Mouse (Mus musculus) embryonic facial prominence, embryonic 12.5 days (tissue): Measurements from ENCODE around the gene Prrt1. TPM values are rescaled to one million over a fixed set of nuclear protein-coding genes. Genes with fewer than 3 reads are reported as not detected.

Source experiments
- ATAC-seq: fragments of 200-750 bp; cut with Nextera tagmentation; 2 replicates; pipeline ENCODE4 v1.8.0; 2017; ENCODE audit not compliant: insufficient number of reproducible peaks, insufficient read depth, low FRiP score, low TSS enrichment
- H3K27ac ChIP-seq: fragments of 300-500 bp; sonication (generic); 2 replicates; pipeline ENCODE4 v1.5.1; 2016; ENCODE audit warnings: mild to moderate bottlenecking
- H3K27me3 ChIP-seq: fragments of 300-500 bp; sonication (generic); 2 replicates; pipeline ENCODE4 v1.6.1; 2016; ENCODE audit warnings: mild to moderate bottlenecking, moderate library complexity
- H3K36me3 ChIP-seq: fragments of 300-500 bp; sonication (generic); 2 replicates; pipeline ENCODE4 v1.6.1; 2016; ENCODE audit warnings: mild to moderate bottlenecking
- H3K4me1 ChIP-seq: fragments of 300-500 bp; sonication (generic); 2 replicates; pipeline ENCODE4 v1.6.1; 2016
- H3K4me2 ChIP-seq: fragments of 300-500 bp; sonication (generic); replicated peaks from 2 replicates; pipeline ENCODE4 v1.6.1; 2016; ENCODE audit warnings: mild to moderate bottlenecking, moderate library complexity
- H3K4me3 ChIP-seq: fragments of 300-500 bp; sonication (generic); 2 replicates; pipeline ENCODE4 v1.5.1; 2016; ENCODE audit warnings: mild to moderate bottlenecking
- H3K9ac ChIP-seq: fragments of 300-500 bp; sonication (generic); 2 replicates; pipeline ENCODE4 v1.6.1; 2016; ENCODE audit warnings: mild to moderate bottlenecking, moderate library complexity
- H3K9me3 ChIP-seq: fragments of 300-500 bp; sonication (generic); 2 replicates; pipeline ENCODE4 v1.6.1; 2016; ENCODE audit warnings: mild to moderate bottlenecking, moderate library complexity
- WGBS: fragments of 180-500 bp; shearing (Covaris S2); methylation state at CpG from one replicate; pipeline ENCODE4 v1.1.7; 2016; 5-methylcytosine and 5-hydroxymethylcytosine counted together
- polyA plus RNA-seq: library from polyadenylated mRNA; unstranded; fragments of >200 nt; fragmentation: Nextera tagmentation; extraction: Ambion mirVana; gene quantifications from 2 replicates; pipeline ENCODE4 v1.2.1, GENCODE M21; 2016

Prrt1 gene
- polyA plus RNA-seq, 1 experiment from 2014 or later, result 0.56 TPM

DNA sequence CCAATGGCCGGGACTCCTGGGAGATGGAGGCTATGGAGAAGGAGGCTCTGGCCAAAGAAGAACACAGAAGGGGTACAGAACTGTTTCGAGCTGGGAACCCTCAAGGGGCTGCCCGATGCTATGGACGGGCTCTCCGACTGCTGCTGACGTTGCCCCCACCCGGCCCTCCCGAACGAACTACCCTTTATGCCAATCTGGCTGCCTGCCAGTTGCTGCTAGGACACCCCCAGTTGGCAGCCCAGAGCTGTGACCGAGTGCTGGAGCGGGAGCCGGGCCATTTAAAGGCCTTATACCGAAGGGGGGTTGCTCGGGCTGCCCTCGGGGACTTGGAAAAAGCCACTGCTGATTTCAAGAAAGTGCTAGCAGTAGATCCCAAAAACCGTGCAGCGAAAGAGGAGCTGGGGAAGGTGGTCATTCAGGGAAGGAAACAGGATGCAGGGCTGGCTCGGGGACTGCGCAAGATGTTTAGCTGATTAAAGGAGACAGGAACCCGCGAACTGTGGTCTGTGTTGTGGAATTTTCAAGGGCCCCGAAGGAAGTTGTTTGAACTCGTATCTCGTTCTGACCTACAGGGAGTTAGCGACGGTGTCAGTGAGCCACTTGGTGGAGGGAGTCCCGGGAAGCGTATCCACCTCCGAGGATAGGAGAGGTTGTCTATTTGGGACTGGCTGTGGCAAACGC is 16.6 kb downstream of the Prrt1 start:
- no peaks in the 10 kb centered on the region for H3K27me3 ChIP-seq
- no peak overlapping the region for H3K27ac ChIP-seq
- ATAC-seq, result no peak
- peak overlapping the region; percentile 67; the same call in 1 of the 2 replicates for H3K4me3 ChIP-seq
- H3K4me1 ChIP-seq, result peaks cover 34% of the 10 kb centered on the region
- peak overlapping the region; percentile 76 for H3K4me2 ChIP-seq
- 89% methylated on average over 30 of the region's 30 CpGs for WGBS
- H3K9me3 ChIP-seq, result no peaks in the 10 kb centered on the region
- peaks cover 21% of the 10 kb centered on the region for H3K36me3 ChIP-seq
- no peak overlapping the region; the same call in 1 of the 2 replicates for H3K9ac ChIP-seq

DNA sequence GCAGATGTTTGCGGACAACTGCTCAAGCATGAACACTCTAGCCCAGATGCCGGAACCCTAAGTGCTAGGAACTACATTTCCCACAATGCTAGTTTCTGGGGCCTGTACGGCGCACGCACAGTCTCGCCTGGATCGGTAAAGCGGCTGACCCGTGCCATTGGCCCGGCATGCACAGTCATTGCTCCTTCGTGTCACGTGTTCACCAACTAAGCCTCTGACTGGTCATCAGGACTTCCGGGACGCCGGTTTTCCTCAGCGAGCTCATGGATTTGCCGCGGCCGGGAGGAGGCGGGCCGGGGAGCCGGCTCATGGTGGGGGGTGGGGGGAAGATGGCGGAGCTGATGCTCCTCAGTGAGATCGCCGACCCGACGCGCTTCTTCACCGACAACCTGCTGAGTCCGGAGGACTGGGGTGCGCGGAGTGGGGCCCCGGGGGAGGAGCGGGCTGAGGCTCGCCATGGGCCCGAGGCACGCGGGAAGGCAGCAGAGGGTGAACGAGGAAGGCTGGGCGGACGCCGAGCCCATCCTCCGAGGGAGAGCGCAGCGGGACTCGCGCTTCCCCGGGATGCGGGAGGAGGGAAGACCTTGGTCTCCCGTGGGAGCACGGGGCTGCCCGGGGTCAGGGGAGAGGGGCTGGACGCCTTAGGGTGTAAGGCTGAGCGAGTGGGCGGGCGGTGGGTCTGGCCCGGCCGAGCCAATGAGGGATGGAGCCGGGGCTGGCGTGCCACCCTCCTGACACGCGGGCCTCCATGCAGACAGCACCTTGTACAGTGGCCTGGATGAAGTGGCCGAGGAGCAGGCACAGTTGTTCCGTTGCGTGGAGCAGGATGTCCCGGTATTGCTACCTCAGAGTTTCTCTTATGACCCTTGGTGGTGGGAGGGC is 17.8 kb downstream of the Prrt1 start, which contains the start of gene Atf6b:
Gene Atf6b, plus strand, starts transcription at position 241 of the 882 bp plus-strand sequence.
- Histone ChIP-seq H3K4me3 (peak within 1 kb of the TSS; percentile 98), H3K4me1 (peaks cover 26% of the 10 kb centered on the region), H3K9ac (peak within 1 kb of the TSS; percentile 91), H3K27ac (peak within 1 kb of the TSS; percentile 79), H3K27me3 (no peaks in the 10 kb centered on the region), H3K4me2 (peak within 1 kb of the TSS; percentile 90), H3K36me3 (peaks cover 33% of the 10 kb centered on the region), H3K9me3 (no peaks in the 10 kb centered on the region)
- ATAC-seq, result peak; percentile 95
- 1% methylated on average over 65 of the region's 66 CpGs for WGBS

DNA sequence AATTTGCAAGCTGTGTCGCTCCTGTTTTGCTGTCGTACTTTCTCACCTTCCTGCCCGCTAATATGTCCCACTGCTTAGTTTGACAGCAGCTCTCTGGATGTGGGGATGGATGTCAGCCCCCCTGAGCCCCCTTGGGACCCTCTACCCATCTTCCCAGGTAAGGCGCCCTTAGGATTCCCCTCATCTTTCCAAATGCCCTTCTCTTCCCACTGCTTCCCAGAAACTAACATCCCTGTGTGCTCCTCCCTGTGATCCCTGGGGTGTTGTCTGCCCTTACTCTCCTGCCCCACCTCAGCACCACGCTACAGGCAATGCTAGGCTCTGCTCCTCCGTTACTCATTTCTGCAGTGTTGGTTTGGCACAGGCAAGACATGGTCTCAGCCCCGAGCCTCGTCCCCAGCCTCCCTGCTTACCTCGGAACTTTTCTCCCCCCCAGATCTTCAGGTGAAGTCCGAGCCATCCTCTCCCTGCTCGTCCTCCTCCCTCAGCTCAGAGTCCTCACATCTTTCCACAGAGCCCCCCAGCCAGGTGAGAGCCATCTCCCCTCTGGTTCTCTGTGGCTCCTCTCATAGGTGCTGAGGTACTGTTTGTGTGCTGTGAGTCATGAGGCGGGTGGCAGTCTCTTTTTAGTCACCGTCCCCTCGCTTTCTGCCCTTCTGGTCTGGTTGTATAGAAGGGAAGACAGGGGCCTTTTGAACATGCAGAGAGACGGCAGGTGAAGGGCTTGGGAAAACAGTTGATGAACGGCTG is 19.0 kb downstream of the Prrt1 start:
- Histone ChIP-seq H3K9me3 (no peaks in the 10 kb centered on the region), H3K4me3 (peak overlapping the region; percentile 98), H3K36me3 (peaks cover 44% of the 10 kb centered on the region), H3K4me1 (peaks cover 26% of the 10 kb centered on the region), H3K27ac (no peak overlapping the region), H3K27me3 (no peaks in the 10 kb centered on the region), H3K9ac (peak overlapping the region; percentile 91), H3K4me2 (peak overlapping the region; percentile 90)
- 76% methylated on average over 16 of the region's 16 CpGs for WGBS
- no peak for ATAC-seq

DNA sequence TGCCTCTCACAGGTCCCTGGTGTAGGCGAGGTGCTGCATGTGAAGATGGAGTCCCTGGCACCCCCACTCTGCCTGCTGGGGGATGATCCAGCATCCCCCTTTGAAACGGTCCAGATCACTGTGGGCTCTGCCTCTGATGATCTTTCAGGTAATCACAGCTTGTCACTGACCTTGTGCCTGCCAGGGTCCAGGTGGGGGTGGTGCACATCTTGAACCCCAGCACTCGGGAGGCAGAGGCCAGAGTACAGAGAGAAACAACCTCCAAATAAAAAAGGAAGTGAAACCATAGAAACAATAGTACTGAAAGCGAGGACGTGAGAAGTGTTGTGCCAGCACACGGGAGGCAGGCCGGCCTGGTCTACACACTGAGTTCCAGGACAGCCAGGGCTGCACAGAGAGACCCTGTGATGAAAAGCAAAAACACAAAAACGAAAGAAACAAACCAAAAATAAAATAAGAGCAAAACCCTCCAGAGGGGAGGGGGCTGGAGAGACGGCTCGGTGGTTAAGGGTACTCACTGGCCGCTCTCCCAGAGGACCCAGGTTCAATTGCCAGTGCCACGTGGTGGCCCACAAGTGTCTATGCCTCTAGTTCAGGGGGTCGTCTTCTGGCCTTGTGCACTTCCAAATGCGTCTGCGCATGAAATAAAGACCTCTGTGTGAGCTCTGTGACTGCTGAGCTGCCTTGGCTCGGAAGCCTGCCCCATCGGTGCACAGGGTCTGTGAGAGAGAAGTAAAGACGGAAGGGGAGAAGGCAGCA is 20.0 kb downstream of the Prrt1 start:
- Histone ChIP-seq H3K27ac (no peak overlapping the region), H3K4me3 (no peak overlapping the region), H3K36me3 (peaks cover 51% of the 10 kb centered on the region), H3K9ac (no peak overlapping the region), H3K4me1 (peaks cover 25% of the 10 kb centered on the region), H3K9me3 (no peaks in the 10 kb centered on the region), H3K27me3 (no peaks in the 10 kb centered on the region), H3K4me2 (no peak overlapping the region)
- WGBS, result 84% methylated on average over 18 of the region's 18 CpGs
- no peak for ATAC-seq

DNA sequence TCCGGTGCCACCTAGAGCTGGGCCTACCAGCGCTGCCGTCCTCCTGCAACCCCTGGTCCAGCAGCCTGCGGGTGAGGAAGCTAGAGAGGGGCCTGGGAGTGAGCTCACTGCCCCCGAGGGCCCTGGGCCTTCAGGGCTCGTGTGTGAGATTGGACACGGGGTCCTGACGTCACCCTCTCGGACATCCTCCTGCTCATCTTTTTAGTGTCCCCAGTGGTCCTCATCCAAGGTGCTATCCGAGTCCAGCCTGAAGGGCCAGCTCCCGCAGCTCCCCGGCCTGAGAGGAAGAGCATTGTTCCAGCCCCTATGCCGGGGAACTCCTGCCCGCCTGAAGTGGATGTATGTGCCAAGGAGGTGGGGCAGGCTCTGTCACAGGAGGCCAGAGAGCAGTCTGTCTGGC is 21.4 kb downstream of the Prrt1 start:
- WGBS, result 92% methylated on average over 14 of the region's 14 CpGs
- Histone ChIP-seq H3K9ac (no peak overlapping the region; the same call in 1 of the 2 replicates), H3K9me3 (no peaks in the 10 kb centered on the region), H3K27me3 (no peaks in the 10 kb centered on the region), H3K4me2 (no peak overlapping the region), H3K4me1 (peaks cover 15% of the 10 kb centered on the region), H3K36me3 (peaks cover 55% of the 10 kb centered on the region), H3K4me3 (no peak overlapping the region), H3K27ac (no peak overlapping the region)
- ATAC-seq, result no peak

DNA sequence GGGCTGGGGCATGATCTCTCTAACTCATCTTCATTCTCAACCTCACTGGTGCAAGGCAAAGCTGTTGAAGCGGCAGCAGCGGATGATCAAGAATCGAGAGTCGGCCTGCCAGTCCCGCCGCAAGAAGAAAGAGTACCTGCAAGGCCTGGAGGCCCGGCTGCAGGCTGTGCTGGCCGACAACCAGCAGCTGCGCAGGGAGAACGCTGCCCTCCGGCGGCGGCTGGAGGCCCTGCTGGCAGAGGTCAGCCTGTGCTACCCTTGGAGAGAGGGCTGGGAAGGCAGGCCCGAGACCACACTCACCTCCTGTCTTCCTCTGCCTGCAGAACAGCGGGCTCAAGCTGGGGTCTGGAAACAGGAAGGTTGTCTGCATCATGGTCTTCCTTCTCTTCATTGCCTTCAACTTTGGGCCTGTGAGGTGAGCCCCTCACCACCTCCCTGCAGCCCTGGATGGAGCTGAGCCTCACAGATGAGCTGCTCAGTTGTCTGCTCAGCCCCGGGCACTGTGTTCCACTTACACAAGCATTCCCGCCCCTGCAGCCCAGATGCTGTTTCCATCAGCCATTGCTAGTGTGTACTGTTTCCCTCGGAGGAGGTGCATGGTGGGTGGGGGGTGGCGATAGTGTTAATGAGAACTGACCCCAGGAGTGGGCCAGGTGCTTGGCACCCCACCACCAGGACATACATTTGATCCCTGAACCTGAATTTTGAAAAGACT is 22.3 kb downstream of the Prrt1 start:
- H3K27me3 ChIP-seq, result no peaks in the 10 kb centered on the region
- no peak for ATAC-seq
- H3K9me3 ChIP-seq, result no peaks in the 10 kb centered on the region
- peaks cover 55% of the 10 kb centered on the region for H3K36me3 ChIP-seq
- H3K4me2 ChIP-seq, result no peak overlapping the region
- H3K9ac ChIP-seq, result no peak overlapping the region
- H3K4me1 ChIP-seq, result peaks cover 12% of the 10 kb centered on the region
- 54% methylated on average over 19 of the region's 19 CpGs for WGBS
- no peak overlapping the region for H3K4me3 ChIP-seq
- H3K27ac ChIP-seq, result no peak overlapping the region

DNA sequence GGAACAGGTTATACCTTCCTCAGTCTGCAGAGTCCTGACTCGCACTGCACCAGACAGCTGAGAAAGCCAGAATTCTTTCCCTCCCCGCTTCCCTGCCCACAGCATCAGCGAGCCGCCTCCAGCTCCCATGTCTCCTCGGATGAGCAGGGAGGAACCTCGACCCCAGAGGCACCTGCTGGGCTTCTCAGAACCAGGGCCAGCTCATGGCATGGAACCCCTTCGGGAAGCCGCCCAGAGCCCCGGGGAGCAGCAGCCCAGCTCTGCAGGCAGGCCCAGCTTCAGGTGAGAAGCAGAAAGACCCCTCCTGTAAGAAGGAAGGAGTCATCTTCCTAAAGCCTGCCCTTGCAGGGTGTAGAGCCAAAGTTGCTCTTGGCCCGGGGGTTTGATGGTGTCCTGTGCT is 23.2 kb downstream of the Prrt1 start:
- Histone ChIP-seq H3K9me3 (no peaks in the 10 kb centered on the region), H3K27ac (no peak overlapping the region), H3K36me3 (peaks cover 55% of the 10 kb centered on the region), H3K4me1 (peaks cover 12% of the 10 kb centered on the region), H3K27me3 (no peaks in the 10 kb centered on the region), H3K9ac (no peak overlapping the region), H3K4me2 (no peak overlapping the region), H3K4me3 (no peak overlapping the region)
- ATAC-seq, result no peak
- WGBS, result 95% methylated on average over 10 of the region's 10 CpGs

DNA sequence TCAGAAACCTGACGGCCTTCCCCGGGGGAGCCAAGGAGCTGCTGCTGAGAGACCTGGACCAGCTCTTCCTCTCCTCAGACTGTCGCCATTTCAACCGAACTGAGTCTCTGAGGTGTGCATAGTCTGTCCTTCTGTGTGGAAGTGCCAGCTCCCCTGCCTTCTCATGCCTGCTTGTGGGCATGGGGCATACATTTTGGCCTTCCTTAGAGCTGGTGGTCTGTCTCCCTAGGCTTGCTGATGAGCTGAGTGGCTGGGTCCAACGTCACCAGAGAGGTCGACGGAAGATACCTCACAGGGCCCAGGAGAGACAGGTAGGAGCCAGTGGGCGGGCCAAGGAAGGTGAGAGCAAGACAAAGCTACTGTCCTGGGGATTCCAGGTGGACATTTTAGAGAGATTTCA is 23.7 kb downstream of the Prrt1 start:
- H3K4me1 ChIP-seq, result peaks cover 8% of the 10 kb centered on the region
- 93% methylated on average over 8 of the region's 8 CpGs for WGBS
- no peak overlapping the region for H3K27ac ChIP-seq
- no peaks in the 10 kb centered on the region for H3K27me3 ChIP-seq
- no peak overlapping the region for H3K4me3 ChIP-seq
- no peak overlapping the region for H3K9ac ChIP-seq
- H3K36me3 ChIP-seq, result peaks cover 55% of the 10 kb centered on the region
- ATAC-seq, result no peak
- H3K9me3 ChIP-seq, result no peaks in the 10 kb centered on the region
- no peak overlapping the region for H3K4me2 ChIP-seq

DNA sequence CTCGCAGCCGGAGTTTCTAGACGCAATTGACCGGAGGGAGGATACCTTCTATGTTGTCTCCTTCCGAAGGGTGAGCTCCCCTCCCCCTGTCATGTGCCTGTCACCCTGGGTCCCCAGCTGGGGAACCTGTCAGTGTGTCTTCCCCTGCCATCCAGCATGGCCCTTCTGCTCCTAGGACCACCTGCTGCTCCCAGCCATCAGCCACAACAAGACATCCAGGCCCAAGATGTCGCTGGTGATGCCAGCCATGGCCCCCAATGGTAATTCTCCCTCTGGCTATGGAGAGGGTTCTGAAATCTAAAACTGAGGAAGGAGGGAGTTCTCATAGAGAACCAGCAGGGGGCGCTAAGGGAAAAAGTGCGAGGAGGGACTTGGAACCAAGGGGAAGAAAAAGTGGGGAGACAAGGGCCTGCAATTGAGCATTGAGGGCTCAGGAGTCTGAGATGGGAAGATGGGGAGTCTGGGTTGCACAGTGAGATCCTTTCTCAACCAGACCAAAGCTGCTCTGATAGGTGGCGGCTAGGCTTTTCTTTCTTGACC is 24.5 kb downstream of the Prrt1 start:
- 67% methylated on average over 9 of the region's 9 CpGs for WGBS

DNA sequence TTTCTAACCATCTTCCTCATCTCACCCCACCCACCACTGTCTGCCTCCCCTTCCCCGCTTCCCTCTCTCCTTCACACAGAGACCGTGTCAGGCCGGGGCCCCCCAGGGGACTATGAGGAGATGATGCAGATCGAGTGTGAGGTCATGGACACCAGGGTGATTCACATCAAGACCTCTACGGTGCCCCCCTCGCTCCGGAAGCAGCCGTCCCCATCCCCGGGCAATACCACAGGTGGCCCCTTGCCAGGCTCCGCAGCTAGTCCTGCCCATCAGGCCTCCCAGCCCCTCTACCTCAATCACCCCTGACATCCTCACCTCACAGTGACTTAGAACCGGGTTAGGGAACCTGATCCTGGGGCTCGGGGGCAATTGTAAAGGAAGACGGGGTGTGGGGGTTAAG is 25.1 kb downstream of the Prrt1 start:
- ATAC-seq, result no peak
- Histone ChIP-seq H3K9ac (0 out of 2 replicates have a peak overlapping the region, but pooled peaks have one; percentile 1), H3K4me1 (no peaks in the 10 kb centered on the region), H3K27me3 (peaks cover 8% of the 10 kb centered on the region; the same call in 1 of the 2 replicates), H3K4me3 (no peak overlapping the region), H3K36me3 (peaks cover 49% of the 10 kb centered on the region), H3K9me3 (no peaks in the 10 kb centered on the region), H3K4me2 (no peak overlapping the region), H3K27ac (no peak overlapping the region)
- 93% methylated on average over 13 of the region's 13 CpGs for WGBS

More for the DNA sequence above, 24.5 kb downstream of the Prrt1 start:
- Histone ChIP-seq H3K9me3 (no peaks in the 10 kb centered on the region), H3K27me3 (0 out of 2 replicates have a peak, but pooled peaks cover 2% of the 10 kb centered on the region), H3K36me3 (peaks cover 55% of the 10 kb centered on the region), H3K27ac (no peak overlapping the region), H3K9ac (no peak overlapping the region), H3K4me2 (no peak overlapping the region), H3K4me3 (no peak overlapping the region), H3K4me1 (no peaks in the 10 kb centered on the region; the same call in 1 of the 2 replicates)
- ATAC-seq, result no peak
